Mouse (Mus musculus) G1E (cell line): ENCODE measurements at regions not wholly inside any gene's neighbourhood (a gene's known extent, or its start where the extent isn't known, plus 50 kb on each side); places are given as distances from the start of the nearest gene placed in this dataset.

Experiments
- CTCF ChIP-seq: IDR thresholded peaks from 2 replicates; pipeline ENCODE4 v1.5.1; 2012; ENCODE audit warnings: low read depth, low read length, inconsistent platforms, mixed read lengths
- GATA1 ChIP-seq: IDR thresholded peaks from 2 replicates; pipeline ENCODE4 v1.6.1; 2012; ENCODE audit warnings: borderline replicate concordance, low read length, inconsistent platforms, mixed read lengths
- GATA2 ChIP-seq: IDR thresholded peaks from 2 replicates; pipeline ENCODE4 v1.6.1; 2012; ENCODE audit warnings: low read depth, low read length, inconsistent platforms, borderline replicate concordance
- POLR2AphosphoS5 ChIP-seq: IDR thresholded peaks from 2 replicates; pipeline ENCODE4 v1.6.1; 2012; ENCODE audit warnings: low read depth, low read length, inconsistent platforms; ENCODE audit not compliant: insufficient replicate concordance
- TAL1 ChIP-seq: conservative IDR thresholded peaks from 2 replicates; pipeline ENCODE4 v1.6.1; 2012; ENCODE audit warnings: low read depth, low read length, inconsistent platforms, mixed read lengths

GRCm38 (mm10) chr9:23039588-23039987, 183.3 kb upstream of the Bmper start:
- TF ChIP-seq GATA1: no peak
- TF ChIP-seq CTCF: no peak
- TF ChIP-seq TAL1: no peak
- TF ChIP-seq POLR2AphosphoS5: no peak
- TF ChIP-seq GATA2: no peak
